Mouse (Mus musculus): ENCODE data around the gene Hydin. TPM values are rescaled to one million over a fixed set of nuclear protein-coding genes. Genes with fewer than 3 reads are reported as not detected.

Gene Hydin
- polyA plus RNA-seq, 1 experiment from 2014 or later: 0.17 TPM

DNA sequence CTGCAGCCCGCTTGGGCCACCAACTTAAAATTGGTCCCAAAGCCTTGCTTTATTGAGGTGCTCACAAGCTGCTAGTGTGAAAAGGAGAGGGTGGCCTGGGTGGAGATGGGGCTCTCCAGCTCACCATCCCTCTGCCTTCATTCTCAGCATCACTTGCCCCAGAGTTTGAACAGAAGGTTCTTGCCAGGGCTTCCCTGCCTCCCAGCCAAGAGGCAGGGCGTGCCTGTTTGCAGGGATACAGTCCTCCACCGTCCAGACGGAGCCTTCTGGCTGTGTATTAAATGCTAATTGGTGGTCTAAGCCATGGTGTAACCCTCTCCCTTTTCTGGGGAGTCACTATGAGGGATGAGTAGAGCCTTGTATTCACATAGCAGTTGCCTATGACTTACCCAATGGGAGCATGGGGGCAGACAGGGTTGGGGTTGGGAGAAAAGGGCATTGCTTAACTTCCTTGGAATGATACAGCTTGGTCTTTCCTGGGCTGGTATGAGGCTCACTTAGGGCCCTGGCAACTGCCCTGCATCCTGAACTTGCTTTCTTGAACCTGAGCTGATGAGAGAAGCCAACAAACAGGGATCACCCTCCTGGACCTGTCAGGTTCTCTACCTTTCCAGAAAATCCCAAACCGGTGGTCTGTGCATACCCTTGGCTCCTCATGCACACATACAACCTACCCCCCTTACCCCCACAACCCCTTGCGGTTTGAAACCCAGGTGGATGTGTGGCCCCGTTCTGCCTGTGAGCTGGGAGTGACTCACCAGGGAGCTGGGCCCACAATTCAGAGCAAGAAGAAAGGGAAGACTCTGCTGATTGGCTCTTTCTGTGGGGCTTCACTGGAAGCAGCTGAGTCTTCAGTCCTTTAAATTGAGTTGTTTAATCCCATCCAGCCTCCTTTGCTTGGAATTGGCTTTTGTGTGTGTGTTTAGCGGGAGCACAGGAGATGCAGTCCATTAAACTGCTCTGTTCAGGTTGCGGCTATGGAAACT is 387.6 kb downstream of the Hydin start:
- Histone ChIP-seq H3K4me2 (ENCODE audit: low read depth, low read length) (no peak overlapping the region), H3K4me3 (ENCODE audit: low read depth, low read length) (no peak overlapping the region), H3K9me3 (replicated peaks; ENCODE audit: control insufficient read depth, low read length) (no peaks in the 10 kb centered on the region), H3K27ac (replicated peaks; ENCODE audit: low read depth, low read length) (no peak overlapping the region), H3K4me1 (ENCODE audit: control insufficient read depth, insufficient read depth, low read length) (no peaks in the 10 kb centered on the region), H3K27me3 (ENCODE audit: control insufficient read depth, insufficient read depth, low read length) (no peaks in the 10 kb centered on the region), H3K9ac (replicated peaks; ENCODE audit: low read length) (no peak overlapping the region), H3K36me3 (replicated peaks; ENCODE audit: control insufficient read depth, insufficient read depth, low read depth, low read length) (no peaks in the 10 kb centered on the region; the same call in 1 of the 2 replicates)
- no peak for ATAC-seq (replicated peaks; ENCODE audit: insufficient number of reproducible peaks, low FRiP score, low TSS enrichment, low read depth)
- WGBS: 80% methylated on average over 9 of the region's 9 CpGs
- DNase-seq (ENCODE audit: low spot score): no peak

DNA sequence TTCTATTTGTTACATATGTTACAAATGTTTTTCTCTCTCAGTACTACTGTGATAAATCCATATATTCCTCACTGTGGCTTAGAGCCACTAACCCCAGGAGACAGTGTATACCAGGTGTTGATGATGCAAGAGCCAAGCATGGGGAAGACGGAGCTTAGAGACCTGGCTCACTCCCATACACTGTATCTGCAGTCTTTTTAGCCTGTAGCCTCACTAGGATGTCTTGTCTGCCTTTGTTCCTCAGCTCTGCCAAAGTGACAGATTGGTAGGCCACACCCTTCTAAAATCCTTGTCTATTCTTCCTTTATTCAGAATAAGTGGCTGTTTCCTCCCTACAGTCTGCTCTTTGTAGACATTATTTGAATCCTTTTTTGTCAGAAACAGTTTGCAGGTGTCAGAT is 389.1 kb downstream of the Hydin start:
- no peak overlapping the region for H3K4me2 ChIP-seq (ENCODE audit: low read depth, low read length)
- H3K36me3 ChIP-seq (replicated peaks; ENCODE audit: control insufficient read depth, insufficient read depth, low read depth, low read length): peaks cover 1% of the 10 kb centered on the region; the same call in 1 of the 2 replicates
- ATAC-seq (replicated peaks; ENCODE audit: insufficient number of reproducible peaks, low FRiP score, low TSS enrichment, low read depth): no peak
- H3K4me3 ChIP-seq (ENCODE audit: low read depth, low read length): no peak overlapping the region
- H3K27me3 ChIP-seq (ENCODE audit: control insufficient read depth, insufficient read depth, low read length): no peaks in the 10 kb centered on the region
- DNase-seq (ENCODE audit: low spot score): no peak
- no peak overlapping the region for H3K27ac ChIP-seq (replicated peaks; ENCODE audit: low read depth, low read length)
- WGBS: 92% methylated on average over 1 of the region's 1 CpGs
- no peaks in the 10 kb centered on the region for H3K4me1 ChIP-seq (ENCODE audit: control insufficient read depth, insufficient read depth, low read length)
- no peak overlapping the region for H3K9ac ChIP-seq (replicated peaks; ENCODE audit: low read length)
- no peaks in the 10 kb centered on the region for H3K9me3 ChIP-seq (replicated peaks; ENCODE audit: control insufficient read depth, low read length)

DNA sequence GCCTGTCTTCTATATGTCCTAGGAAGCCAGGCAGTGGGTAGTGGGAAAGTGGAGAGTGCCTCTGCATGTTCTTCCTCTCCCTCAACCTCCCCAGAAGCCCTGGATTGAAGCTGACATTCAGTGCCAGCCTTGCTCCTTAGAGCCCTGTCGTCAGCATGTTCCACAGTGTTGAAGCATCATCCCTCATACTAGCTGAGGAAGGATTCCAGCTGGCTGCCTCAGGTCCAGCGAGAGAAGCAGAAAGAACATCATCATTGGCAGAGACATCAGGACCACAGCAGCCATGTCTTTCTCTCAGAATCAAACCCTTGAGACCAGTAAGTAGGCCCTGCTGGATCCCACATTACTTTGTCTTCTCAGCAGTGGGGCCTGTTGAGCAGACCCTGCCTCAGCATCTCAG is 390.9 kb downstream of the Hydin start:
- Histone ChIP-seq H3K4me2 (ENCODE audit: low read depth, low read length) (no peak overlapping the region), H3K27me3 (ENCODE audit: control insufficient read depth, insufficient read depth, low read length) (no peaks in the 10 kb centered on the region), H3K36me3 (replicated peaks; ENCODE audit: control insufficient read depth, insufficient read depth, low read depth, low read length) (peaks cover 3% of the 10 kb centered on the region; the same call in 1 of the 2 replicates), H3K9me3 (replicated peaks; ENCODE audit: control insufficient read depth, low read length) (no peaks in the 10 kb centered on the region), H3K27ac (replicated peaks; ENCODE audit: low read depth, low read length) (no peak overlapping the region), H3K4me1 (ENCODE audit: control insufficient read depth, insufficient read depth, low read length) (no peaks in the 10 kb centered on the region), H3K9ac (replicated peaks; ENCODE audit: low read length) (no peak overlapping the region), H3K4me3 (ENCODE audit: low read depth, low read length) (no peak overlapping the region)
- WGBS: 91% methylated on average over 2 of the region's 2 CpGs
- no peak for DNase-seq (ENCODE audit: low spot score)
- ATAC-seq (replicated peaks; ENCODE audit: insufficient number of reproducible peaks, low FRiP score, low TSS enrichment, low read depth): no peak

Small RNA genes within 50 kb of the gene (microRNA-seq; reads per million reads assigned to microRNA genes)
- gene Gm44489 (ENCODE audit: borderline number of aligned reads) (not detected), gene Gm47306 (ENCODE audit: borderline number of aligned reads) (not detected)

Other genes starting within 250 kb of the Hydin start
- not detected in 2 replicates for gene Chst4, start 227.2 kb upstream of the Hydin start, polyA plus RNA-seq (2014; fragmentation: Nextera tagmentation; extraction: Ambion mirVana)
- gene Zfp612, start 187.2 kb upstream of the Hydin start, polyA plus RNA-seq (2014; fragmentation: Nextera tagmentation; extraction: Ambion mirVana): 8.9 and 9.4 TPM in 2 replicates
- not detected in 2 replicates for gene Gm21964, start 165.8 kb upstream of the Hydin start, polyA plus RNA-seq (2014; fragmentation: Nextera tagmentation; extraction: Ambion mirVana)
- gene Gm17720, start 164.2 kb upstream of the Hydin start, polyA plus RNA-seq (2014; fragmentation: Nextera tagmentation; extraction: Ambion mirVana): not detected in 2 replicates
- 5.0 and 6.6 TPM in 2 replicates for gene Calb2, start 98.8 kb upstream of the Hydin start, polyA plus RNA-seq (2014; fragmentation: Nextera tagmentation; extraction: Ambion mirVana)
- gene Cmtr2, start 51.3 kb upstream of the Hydin start, polyA plus RNA-seq (2014; fragmentation: Nextera tagmentation; extraction: Ambion mirVana): 10.0 and 10.8 TPM in 2 replicates